Mouse (Mus musculus) yolk sac, embryonic 10.5 days (tissue): ENCODE results near the gene Slc5a8.

Experiments used
- DNase-seq: peaks from one replicate; pipeline ENCODE4 v3.0.0-alpha.2; 2017; ENCODE audit warnings: low spot score

Slc5a8 gene

DNA sequence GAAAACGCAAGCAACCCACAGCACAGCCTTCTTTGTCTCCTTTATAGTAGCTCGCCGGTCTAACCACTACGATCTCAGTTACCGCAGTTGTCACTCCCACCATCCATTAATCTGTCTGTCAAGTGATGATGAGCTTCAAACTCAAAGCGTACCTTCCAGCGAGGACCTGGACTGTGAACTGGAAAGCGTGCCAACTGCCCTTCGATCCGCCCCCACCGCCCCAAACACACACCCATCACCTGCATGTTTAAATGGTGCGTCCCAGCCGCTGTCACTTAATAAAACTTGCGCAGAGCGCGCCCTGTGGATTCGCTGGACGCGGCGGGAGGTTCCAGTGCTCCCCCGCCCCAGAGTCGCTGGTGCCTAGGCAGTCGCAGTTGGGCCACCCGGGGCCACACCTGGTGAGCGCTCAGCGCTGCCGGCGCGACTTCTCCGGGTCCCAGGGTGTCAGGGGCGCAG lies at the start of gene Slc5a8:
Gene Slc5a8, plus strand, starts transcription at position 361 of the 459 bp plus-strand sequence.
- no peak for DNase-seq

GRCm38 (mm10) chr10:88848876-88849476 lies 36.8 kb upstream of the Slc5a8 start:
- DNase-seq, result no peak

DNA sequence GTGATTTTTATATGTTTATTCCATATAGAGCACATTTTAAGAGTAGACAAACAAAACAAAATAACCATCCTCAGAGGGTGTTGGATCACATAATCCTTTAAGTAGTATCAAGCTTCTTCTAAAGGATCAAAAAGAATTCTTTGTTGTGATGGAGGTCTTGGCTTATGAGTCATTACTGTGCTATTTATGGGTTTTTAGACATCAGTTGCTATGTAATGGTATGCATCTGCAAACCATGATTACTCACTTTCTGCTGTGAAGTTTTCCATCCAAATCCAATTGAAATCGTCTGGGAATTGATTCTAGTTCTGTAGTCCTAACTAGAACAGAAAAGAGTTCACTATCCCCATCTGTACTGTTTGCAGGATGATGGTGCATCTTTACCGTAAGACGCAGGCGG lies 35.8 kb upstream of the Slc5a8 start:
- DNase-seq, result no peak

DNA sequence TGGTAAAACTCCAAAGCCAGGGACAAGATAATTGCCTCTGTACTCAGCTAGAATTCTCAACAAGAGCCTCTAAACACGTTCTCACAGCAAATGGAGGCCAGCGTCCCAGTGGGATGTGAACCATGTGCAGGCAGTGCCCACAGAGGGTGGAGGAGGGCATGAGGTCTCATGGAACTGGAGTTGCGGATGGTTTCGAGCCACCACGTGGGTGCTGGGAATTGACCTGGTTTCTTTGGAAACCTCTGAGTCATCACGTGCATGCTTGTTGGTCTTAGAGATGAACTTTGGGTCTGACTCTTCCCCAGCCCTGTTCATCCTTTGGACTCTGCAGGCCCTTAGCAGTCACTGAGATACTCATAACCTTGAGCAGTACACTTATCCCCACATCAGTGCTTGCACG lies 32.5 kb upstream of the Slc5a8 start:
- no peak for DNase-seq

DNA sequence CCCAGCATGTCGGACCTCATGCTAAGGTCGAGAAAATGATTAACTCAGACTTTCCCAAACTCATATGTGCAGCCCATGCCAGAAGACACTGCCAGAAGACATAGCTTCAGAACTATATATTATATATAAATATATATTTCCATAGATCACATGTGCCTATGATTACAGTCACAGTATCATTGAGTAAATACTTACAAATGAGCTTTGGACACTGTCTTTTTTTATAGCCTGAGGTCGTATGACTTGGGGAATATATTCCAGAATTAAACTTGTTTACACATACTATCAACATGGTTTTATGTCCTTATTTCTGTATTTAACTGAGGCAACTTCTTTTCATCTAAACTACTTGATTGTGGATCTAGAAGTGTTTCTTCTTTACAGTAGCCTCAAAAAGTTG lies 24.9 kb upstream of the Slc5a8 start:
- DNase-seq, result no peak

DNA sequence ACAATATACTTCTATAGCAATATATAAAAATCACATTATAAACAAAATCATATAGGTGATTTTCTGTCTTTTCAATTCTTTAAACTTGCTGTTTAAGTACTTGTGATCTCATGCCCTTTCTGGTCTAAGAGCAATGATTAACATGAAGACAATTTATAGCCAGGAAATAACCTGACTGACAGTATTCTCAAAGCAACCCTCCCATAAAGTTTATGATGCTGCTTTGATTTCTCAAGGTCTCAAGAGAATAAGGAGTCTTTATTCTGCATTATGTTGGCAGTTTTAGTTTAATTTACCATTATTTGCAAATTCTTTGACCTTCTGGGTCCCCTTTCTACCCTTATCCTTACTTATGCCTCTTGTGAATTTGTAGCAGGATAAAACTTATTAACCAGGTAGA lies 24.4 kb upstream of the Slc5a8 start:
- DNase-seq, result no peak

- no peak for DNase-seq
Measured at GRCm38 (mm10) chr10:88862293-88862692, 23.5 kb upstream of the Slc5a8 start.

DNA sequence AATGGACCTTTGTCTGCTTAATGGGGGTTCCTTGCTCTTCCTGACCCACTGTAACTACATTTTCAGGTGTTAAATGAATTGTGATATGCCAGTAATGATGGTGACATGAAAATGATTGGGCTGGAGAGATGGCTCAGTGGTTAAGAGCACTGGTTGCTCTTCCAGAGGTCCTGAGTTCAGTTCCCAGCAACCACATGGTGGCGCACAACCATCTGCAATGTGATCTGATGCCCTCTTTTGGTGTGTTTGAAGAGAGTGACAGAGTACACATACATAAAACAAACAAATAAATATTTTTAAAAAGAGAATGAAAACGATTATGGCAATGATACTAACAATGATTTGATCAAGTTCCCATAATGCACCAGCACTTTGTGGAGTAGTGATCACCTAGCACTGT lies 19.8 kb upstream of the Slc5a8 start:
- DNase-seq, result no peak

GRCm38 (mm10) chr10:88874870-88875269 lies 10.9 kb upstream of the Slc5a8 start:
- no peak for DNase-seq

- DNase-seq, result no peak
Measured at GRCm38 (mm10) chr10:88877421-88877820, 8.4 kb upstream of the Slc5a8 start.

- DNase-seq, result no peak
Measured at GRCm38 (mm10) chr10:88883721-88884120, 2.1 kb upstream of the Slc5a8 start.

DNA sequence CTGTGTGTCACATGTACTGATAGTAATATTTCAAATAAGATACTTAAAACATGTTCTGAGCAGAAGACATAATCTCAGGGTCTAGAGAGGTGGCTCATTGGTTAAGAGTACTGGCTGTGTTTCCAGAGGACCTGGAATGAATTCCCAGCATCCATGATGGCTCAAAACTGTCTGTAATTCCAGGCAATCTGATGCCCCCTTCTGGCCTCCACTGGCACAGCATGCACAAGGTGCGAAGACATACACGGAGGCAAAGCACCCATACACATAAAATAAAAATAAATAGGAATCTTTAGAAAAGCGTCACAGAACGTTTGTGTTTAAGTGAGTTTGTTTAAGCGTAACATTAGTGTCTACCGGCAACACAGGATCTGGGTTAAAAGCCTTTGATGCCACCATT lies 956 bp upstream of the Slc5a8 start:
- no peak for DNase-seq

- no peak for DNase-seq
Measured at GRCm38 (mm10) chr10:88886114-88886513, 322 bp downstream of the Slc5a8 start.

DNA sequence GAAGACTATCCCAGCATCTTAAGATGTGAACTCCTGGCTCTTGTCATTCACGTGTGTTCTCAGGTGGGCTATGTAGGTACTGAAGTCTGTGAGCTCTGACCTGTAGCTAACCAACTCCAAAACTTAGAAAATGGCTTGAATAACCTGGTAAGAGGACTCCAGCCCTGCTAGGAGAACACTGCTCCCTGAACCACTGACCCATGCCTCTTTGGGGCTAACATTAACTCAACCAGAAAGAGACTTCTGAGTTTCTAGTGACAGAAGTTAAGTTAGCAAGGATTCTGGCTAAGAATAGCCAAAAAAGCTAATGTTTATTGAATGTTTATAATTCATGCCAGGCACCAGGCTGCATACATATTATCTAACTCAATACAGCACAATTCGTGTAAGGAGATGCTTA lies 2.6 kb downstream of the Slc5a8 start:
- DNase-seq, result no peak

GRCm38 (mm10) chr10:88891410-88891809 lies 5.6 kb downstream of the Slc5a8 start:
- no peak for DNase-seq

DNA sequence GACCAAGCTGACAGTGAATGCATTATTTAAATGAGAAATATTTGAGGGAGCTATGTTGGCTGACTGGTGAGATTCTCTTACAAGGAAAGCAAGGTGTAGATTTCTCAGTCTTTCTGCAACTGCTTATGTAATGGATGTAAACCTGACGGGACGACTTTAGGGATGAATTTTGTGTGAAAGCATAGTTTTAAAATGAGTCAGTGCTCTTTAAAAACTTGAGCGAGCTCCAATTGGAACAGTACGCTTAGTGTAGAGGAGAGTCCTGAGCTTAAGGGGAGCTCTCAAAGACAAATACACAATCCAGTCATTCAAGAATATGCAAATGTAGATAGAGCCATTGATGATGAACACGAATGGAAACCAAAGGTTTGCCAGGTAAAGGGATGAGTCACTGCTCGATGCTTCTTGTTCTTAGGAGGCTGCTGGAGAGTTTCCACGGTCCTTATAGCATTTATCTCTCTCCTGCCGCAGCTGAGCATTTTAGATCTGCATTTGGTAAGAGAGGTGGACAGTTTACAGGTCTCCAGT lies 6.8 kb downstream of the Slc5a8 start:
- no peak for DNase-seq

- DNase-seq, result no peak
Measured at GRCm38 (mm10) chr10:88897032-88897431, 11.2 kb downstream of the Slc5a8 start.

DNA sequence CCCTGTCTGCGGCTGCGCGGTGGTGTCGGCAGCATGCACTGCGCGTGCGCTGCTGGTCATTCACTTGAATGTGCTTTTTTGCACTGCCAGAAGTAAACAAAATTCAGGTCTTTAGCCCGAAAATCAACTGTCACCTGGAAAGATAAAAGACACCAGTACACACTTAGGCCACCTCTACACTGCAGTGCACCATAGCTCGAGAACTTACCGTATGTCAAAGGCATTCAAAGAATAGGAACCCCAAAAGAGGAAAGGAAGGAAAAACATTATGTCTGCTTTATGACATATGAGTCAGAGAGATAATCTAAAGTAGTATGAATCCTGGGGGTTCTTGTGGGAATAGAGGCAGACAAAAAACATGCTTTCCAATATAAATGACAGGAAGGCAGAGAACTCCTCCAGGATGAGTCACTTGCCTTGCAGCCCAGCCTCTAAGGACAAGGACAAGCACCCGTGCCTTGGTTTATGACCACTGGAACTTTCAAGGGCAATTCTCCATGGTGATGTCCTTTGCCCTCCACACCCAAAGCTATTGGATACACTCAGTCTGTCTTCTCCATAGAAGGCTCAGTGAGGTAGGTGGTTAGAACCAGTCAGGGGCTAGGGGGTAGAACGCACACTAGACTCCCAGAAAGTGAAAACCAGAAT lies 64.0 kb downstream of the Slc5a8 start:
- no peak for DNase-seq

- DNase-seq, result no peak
Measured at GRCm38 (mm10) chr10:88950297-88950653, 64.5 kb downstream of the Slc5a8 start.

GRCm38 (mm10) chr10:88960791-88961190 lies 75.0 kb downstream of the Slc5a8 start:
- DNase-seq, result no peak

DNA sequence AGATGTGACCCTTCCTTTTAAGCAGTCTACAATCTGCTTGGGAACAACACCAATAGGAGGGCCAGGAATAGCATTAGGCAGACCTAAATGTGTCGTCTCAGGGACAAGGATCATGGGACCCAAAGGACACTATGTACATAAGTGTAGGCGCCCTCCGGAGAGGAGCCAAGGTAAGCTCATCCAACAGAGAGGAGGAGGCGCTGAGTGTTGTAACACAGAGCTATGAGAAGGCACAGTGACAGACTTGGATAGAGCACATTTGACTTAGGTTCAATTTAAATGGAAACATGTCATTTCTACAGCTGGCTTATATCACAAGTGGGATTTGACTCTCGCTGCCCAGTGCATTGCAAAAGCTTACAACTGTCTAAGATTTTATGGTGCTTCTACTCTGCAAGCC lies 82.8 kb downstream of the Slc5a8 start:
- no peak for DNase-seq

DNA sequence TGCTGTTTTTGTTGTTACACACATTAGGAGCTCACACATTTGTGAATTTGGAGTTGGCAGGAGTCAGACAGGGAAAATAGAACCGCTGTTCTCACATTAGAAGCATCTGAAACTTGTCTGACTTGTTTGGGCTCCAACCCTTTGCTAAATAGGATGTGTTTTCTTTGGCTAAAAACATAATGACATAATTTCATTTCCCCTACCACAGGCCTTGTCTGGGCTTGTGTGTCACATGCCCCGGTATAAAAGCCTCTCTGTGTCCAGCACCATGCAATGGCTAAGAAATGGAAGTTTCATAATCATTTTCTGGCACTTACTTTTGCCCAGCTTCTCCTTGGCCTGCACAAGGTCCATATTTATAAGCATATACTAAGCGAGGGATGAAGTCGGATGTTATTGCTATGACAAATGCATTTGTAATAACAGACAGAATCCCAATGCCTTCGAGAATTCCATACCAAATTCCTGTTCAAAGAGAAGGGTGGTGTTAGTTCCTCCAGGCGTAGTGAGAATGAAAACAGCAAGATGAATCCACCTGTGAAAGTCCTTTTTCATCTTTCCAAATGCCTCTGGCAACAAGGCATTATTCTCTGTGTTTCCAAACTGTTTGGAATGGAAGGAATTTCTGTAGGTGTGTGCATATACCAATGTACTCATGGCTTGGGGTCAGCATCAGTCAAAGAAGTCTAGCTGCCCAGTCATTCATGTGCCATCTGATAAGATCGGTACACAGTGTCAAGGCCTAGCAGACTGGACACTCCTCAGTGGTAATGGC lies 85.3 kb downstream of the Slc5a8 start:
- no peak for DNase-seq

- no peak for DNase-seq
Measured at GRCm38 (mm10) chr10:88978932-88979331, 93.1 kb downstream of the Slc5a8 start.
